Mouse (Mus musculus) regulatory T cell (primary cell): ENCODE data around the gene Gpr157.
"Not testable (repeated sequence)": the region's sequence is repeated elsewhere in the genome, so short reads cannot be mapped to it uniquely, and the experiment has no call there.

Experiments used
- in situ Hi-C: fragments of 300-600 bp; cut with MboI, MseI; formaldehyde crosslinking; loops from one replicate; pipeline ENCODE4 v1.15.1; 2025; ENCODE audit warnings: high pct_unique_total_duplicates

Gene Gpr157

DNA sequence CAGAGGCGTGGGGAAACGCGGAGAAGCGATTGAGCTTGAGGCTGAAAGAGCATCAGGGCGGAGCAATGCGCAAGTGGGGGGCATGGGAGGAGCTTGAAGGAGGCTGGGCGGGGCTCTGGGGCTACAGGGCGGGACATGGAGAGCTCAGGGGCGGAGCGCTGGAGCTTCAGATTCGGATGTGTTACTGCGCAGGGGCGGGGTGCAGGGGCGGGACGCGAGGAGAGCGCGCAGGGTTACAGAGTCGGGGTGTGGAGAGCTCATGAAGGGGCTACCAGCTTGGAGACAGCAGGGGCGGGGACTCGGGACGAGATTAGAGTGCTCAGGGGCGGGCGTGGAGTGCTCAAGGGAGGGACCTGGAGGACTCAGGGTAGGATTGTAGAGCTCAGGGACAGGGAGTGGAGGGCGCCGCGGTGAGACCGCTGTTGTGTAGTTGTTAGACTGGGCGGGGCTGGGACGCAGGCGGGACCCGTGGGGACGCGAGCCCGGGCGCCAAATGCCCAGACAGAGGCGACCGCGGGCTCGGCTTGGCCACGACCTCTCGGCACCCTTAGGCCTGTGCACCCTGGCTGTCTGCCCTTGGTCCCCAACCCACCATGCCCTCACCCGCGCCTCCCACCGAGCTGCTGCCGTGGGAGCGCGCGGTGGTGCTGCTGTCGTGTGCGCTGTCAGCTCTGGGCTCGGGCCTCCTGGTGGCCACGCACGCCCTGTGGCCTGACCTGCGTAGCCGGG, at the start of gene Gpr157:
TSS of gene Gpr157 (plus strand) at position 205 of the 729 bp plus-strand sequence.
- in situ Hi-C loops: loop anchor here (25.0 kb wide), 1 partner anchor 275 kb away; no protein-coding TSS in a partner anchor

- in situ Hi-C loops: loop anchor here (5.0 to 10.0 kb wide), 2 partner anchors 34 to 56 kb away; no protein-coding TSS in a partner anchor
Measured at GRCm38 (mm10) chr4:150038533-150038932, 48.6 kb upstream of the Gpr157 start.

- in situ Hi-C loops: no loop called here
Measured at GRCm38 (mm10) chr4:150040003-150040581, 47.1 kb upstream of the Gpr157 start.

GRCm38 (mm10) chr4:150040856-150041255, 46.3 kb upstream of the Gpr157 start:
- in situ Hi-C loops: not testable (repeated sequence)

- in situ Hi-C loops: no loop called here
Measured at GRCm38 (mm10) chr4:150041346-150042110, 45.6 kb upstream of the Gpr157 start.

DNA sequence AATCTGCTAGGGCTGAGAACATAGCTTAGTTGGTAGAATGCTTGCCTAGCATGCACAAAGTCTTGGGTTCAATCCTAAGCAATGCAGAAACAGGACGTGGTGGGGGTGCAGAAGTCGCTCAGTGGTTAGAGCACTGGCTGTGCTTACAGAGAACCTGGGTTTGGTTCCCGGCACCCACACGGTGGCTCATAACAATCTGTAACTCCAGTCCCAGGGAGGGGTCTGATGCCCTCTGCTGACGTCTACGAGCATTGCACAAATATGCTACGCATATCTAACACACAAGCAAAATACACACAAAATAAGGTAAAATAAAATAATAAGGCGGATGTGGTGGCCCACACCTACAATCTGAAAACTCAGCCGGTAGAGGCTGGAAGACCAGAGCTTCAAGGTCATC, 43.6 kb upstream of the Gpr157 start:
- in situ Hi-C loops: no loop called here

DNA sequence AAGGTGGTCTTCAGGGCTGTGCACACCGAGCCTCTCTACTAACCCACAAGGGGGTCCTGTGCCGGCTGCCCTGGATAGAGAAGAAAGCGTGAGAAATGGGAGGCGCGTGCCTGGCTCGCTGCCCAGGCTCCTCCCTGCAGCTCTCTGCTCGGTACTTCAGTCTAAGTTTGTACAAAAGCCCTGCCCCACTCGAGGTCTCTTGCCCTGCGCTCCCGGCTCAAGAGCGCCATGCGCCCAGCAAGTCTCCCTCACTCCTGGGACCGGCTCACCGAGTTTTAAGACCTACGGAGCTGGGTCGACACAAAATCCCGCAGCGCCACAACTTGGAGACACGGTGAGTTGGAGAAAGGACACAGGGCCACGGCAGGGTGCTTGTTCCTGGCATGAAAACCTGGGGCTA, 39.1 kb upstream of the Gpr157 start:
- in situ Hi-C loops: no loop called here

DNA sequence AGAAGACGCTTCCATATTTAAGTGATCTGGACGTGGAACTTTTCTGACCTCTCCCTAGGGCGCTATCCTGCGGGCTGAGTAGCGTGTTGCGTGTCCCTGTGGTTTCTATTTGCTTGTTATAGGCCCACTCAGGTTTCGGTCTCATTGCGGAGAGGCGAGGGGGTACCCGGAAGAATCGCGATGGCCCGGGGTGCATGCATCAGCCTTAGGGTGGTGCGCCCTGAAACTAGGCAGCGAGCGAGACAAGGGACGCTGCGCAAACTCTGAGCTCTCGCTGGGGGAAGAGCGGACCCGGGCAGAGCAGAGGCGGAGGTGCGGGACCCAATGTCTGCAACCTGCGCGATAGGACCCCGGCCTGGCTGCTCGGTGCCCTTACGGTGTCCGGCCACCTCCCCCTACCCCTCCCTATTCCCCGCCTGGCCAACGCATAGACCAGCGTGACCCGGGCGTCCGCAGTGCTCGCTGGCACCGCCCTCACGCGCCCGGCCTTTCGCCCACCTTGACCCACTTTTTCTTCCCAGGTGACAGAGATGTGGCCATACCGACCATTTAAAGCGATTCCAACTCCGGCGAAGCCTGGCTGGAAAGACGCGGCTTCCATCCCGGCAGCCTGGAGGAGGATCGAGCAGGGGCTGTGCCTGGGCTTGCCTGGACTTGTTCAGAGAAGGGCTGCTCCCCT, 38.5 kb upstream of the Gpr157 start:
- in situ Hi-C loops: no loop called here

- in situ Hi-C loops: no loop called here
Measured at GRCm38 (mm10) chr4:150049157-150049513, 38.0 kb upstream of the Gpr157 start.

DNA sequence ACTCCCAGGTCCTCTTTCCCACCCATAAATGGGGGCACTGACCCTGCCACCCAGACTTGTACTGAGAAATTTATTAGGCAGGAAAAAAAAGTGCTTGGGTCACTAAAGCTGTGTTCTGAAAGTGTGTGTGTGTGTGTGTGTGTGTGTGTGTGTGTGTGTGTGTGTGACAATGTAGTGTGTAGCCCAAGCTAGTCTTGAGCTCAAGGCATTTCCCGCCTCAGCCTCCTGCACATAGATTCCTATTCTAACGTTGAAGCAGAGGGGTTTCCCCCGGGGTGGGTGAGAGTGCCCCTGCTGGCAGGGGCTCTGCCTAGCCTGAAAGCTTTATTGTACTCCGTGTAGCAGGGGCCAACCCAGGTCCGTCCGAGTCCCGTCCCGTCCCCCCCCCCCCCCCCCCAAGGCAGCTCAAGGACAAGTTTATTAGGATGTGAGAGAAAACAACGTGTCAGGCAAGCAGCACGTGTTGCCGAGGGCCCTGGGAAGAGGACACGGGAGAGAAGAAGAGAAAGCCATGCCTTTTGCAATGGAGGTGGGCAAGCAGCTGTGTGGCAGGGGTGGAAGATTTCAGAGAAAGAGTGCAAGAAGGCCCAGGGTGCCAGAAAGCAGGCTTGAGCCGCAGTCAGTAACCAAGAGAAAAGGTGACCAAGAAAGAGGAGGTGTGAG, 37.5 kb upstream of the Gpr157 start:
- in situ Hi-C loops: no loop called here

DNA sequence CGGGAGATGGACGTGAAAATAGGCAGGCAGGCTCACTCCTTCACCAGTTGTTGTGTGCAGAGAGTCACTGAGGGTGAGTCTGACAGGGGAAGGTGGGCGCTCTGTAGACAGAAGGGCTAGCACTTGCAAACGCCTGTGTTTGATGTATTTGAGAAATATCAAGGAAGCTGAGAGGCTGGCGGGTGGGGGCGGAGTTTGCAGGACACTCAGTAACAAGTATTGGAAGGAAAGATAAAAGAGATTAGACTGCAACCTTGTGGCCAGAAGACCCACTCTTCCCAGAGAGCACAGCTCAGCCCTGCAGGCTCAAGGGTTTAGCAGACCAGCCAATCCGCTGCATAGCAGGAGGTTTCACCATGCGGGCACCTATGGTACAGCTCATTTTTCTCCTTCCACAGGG, 35.7 kb upstream of the Gpr157 start:
- in situ Hi-C loops: no loop called here

GRCm38 (mm10) chr4:150052380-150052779, 34.8 kb upstream of the Gpr157 start:
- in situ Hi-C loops: no loop called here

DNA sequence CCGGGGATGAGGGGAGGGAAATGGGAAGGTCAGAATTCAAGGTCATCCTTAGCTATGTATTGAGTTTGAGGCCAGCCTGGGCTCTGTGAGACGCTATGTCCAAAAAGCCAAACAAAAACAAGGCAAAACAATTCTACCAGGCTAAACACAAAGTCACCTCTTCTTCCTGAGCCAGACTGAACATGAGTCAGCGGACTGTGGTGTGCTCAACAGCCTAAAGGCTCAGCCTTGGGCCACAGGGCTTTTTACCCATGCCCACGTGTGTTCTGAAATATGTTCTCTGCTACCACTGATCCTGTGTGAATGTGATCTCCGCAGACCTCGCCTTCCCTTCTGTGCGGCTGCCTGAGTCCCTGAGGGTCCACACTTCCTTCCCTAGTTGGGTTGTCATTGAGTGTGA, 31.0 kb upstream of the Gpr157 start:
- in situ Hi-C loops: no loop called here

GRCm38 (mm10) chr4:150057722-150058121, 29.4 kb upstream of the Gpr157 start:
- in situ Hi-C loops: no loop called here

- in situ Hi-C loops: no loop called here
Measured at GRCm38 (mm10) chr4:150059841-150060468, 27.2 kb upstream of the Gpr157 start.

DNA sequence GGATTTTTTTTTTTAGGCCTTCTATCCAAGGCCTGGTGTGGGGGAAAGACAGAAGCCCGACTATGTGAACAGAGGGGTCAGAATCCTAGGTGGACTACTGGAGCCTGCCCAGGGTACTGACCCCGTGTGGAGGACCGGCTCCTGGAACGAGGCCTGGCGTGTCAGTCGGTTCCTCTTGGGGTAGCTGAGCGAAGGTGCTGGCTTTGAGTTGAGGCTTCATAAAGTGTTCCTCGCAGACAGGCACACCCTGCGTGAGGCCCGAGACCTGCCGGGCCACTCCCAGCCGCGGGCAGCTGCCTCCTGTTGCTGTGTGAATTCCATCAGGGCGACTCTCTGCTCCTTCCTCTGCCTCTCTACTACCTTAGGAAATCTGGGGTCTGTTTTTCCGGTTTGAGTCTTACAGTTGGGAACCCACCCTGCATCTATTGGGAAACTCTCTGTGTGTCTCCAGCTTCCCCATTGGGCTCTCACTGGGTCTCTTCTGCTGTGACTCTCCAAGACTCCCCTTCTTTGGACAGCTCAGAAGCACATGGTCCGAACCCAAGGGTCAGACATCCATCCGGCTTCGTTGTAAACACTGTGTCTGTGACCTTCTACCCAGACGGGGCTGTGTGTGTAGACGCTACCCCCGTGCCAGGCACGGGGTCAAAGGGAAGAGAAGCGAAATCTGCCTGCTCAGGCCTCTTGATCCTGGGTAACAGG, 26.5 kb upstream of the Gpr157 start:
- in situ Hi-C loops: no loop called here

- in situ Hi-C loops: no loop called here
Measured at GRCm38 (mm10) chr4:150061432-150062225, 25.5 kb upstream of the Gpr157 start.

DNA sequence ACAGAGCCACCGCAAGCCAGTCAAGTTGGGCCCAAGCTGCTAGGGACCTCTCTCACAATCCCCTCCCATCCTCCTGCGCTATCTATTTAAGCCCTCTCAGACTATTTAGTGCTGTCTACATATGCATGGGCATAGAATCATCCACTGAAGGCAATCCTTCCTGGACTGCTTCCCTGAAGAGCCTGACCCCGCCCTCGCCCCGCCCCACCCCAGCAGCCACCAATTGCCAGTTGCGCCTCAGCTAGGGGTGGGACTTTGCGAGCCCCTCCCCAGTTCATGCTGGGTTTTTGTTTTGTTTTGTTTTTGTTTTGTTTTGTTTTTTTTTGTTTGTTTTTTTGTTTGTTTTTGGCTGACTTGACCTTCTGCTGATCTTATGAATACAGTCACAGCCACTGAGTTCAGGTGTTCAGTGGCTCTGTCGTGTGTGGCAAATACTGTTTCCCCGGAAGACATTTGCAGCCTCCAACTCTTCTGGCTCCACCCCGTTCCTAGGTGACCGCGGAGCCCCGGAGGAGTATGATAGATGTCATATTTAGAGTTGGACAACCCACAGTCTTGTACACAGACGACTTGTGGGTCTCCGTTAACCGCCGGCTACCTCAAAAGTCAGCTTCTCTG, 20.4 kb upstream of the Gpr157 start:
- in situ Hi-C loops: no loop called here

DNA sequence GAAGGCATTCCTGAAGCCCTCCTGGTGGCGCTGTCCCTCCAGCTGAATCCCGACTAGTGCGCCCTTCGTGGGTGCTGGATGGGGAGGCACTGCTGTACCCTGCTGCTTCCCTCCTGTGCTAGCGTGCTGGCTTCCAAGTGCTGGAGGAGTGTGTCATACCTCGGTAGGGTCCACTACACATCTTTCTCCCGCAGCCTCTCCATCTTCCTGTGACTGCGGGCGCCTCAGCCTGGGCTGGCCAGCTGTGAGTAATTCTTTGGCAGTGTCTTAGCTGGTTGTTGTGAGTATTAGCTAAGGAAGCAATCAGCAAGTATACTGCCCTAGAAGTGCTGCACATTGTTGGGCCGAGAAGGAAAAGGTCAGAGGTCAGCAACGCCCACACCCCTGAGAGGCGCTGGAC, 18.9 kb upstream of the Gpr157 start:
- in situ Hi-C loops: no loop called here
